Mouse (Mus musculus) forebrain, postnatal 0 days (tissue): ENCODE measurements around the gene Nkx2-3. TPM values are rescaled to one million over a fixed set of nuclear protein-coding genes. Genes with fewer than 3 reads are reported as not detected.

ENCODE experiments used
- ATAC-seq: fragments of 200-750 bp; cut with Nextera tagmentation; 2 replicates; pipeline ENCODE4 v1.8.0; 2017; ENCODE audit warnings: mild to moderate bottlenecking, moderate library complexity
- DNase-seq: peaks from one replicate; pipeline ENCODE4 v3.0.0-alpha.2; 2015
- H3K27ac ChIP-seq: fragments of 300-500 bp; sonication (generic); 2 replicates; pipeline ENCODE4 v1.5.1; 2014; ENCODE audit warnings: low read depth, mild to moderate bottlenecking, antibody characterized with exemption, low read length, moderate library complexity, mixed read lengths
- H3K27me3 ChIP-seq: fragments of 300-500 bp; sonication (generic); 2 replicates; pipeline ENCODE4 v1.6.1; 2014; ENCODE audit warnings: mild to moderate bottlenecking, low read length, mixed read lengths; ENCODE audit not compliant: insufficient read depth
- H3K36me3 ChIP-seq: fragments of 300-500 bp; sonication (generic); 2 replicates; pipeline ENCODE4 v1.6.1; 2014; ENCODE audit warnings: mild to moderate bottlenecking, moderate library complexity; ENCODE audit not compliant: insufficient read depth
- H3K4me1 ChIP-seq: fragments of 300-500 bp; sonication (generic); 2 replicates; pipeline ENCODE4 v1.6.1; 2014; ENCODE audit warnings: antibody characterized with exemption; ENCODE audit not compliant: insufficient read depth
- H3K4me2 ChIP-seq: fragments of 300-500 bp; sonication (generic); 2 replicates; pipeline ENCODE4 v1.6.1; 2014; ENCODE audit warnings: low read depth, mild to moderate bottlenecking, moderate library complexity
- H3K4me3 ChIP-seq: fragments of 300-500 bp; sonication (generic); 2 replicates; pipeline ENCODE4 v1.5.1; 2014; ENCODE audit warnings: low read depth, low read length, mixed read lengths
- H3K9ac ChIP-seq: fragments of 300-500 bp; sonication (generic); 2 replicates; pipeline ENCODE4 v1.6.1; 2014; ENCODE audit warnings: mild to moderate bottlenecking
- H3K9me3 ChIP-seq: fragments of 300-500 bp; sonication (generic); 2 replicates; pipeline ENCODE4 v1.6.1; 2016; ENCODE audit warnings: low read length
- CTCF ChIP-seq: sonication (generic); IDR thresholded peaks from 2 replicates; pipeline ENCODE4 v1.5.1; 2016; ENCODE audit warnings: antibody characterized with exemption, control low read depth, low read depth
- WGBS: fragments of 180-500 bp; shearing (Covaris S2); extraction: QIAGEN DNeasy Blood & Tissue Kit; methylation state at CpG from one replicate; pipeline ENCODE4 v1.1.7; 2014; 5-methylcytosine and 5-hydroxymethylcytosine counted together
- polyA plus RNA-seq: library from polyadenylated mRNA; unstranded; fragments of >200 nt; fragmentation: Nextera tagmentation; extraction: Ambion mirVana; gene quantifications from 2 replicates; pipeline ENCODE4 v1.2.1, GENCODE M21; 2015
- total RNA-seq: library from RNA; depleted of rRNA; stranded (reverse); fragments of >200 nt; gene quantifications from 2 replicates; pipeline ENCODE4 v1.2.3, GENCODE M21; 2014

Nkx2-3 gene
- total and polyA plus RNA-seq, 2 experiments from 2014 or later: 0.67 to 1.6 TPM

- TF ChIP-seq CTCF: no peak
- no peaks in the 10 kb centered on the region for H3K36me3 ChIP-seq
- no peaks in the 10 kb centered on the region for H3K4me1 ChIP-seq
- ATAC-seq (no peak), DNase-seq (no peak)
- no peaks in the 10 kb centered on the region for H3K9me3 ChIP-seq
- 1% methylated on average over 27 of the region's 27 CpGs for WGBS
- no peak overlapping the region for H3K9ac ChIP-seq
- no peak overlapping the region for H3K4me2 ChIP-seq
- H3K4me3 ChIP-seq: no peak overlapping the region
- no peak overlapping the region for H3K27ac ChIP-seq
- peaks cover 99% of the 10 kb centered on the region for H3K27me3 ChIP-seq
These were observed 12.2 kb upstream of the Nkx2-3 start for GRCm38 (mm10) chr19:43599776-43600544.

- Histone ChIP-seq H3K4me1 (no peaks in the 10 kb centered on the region), H3K36me3 (no peaks in the 10 kb centered on the region), H3K9me3 (no peaks in the 10 kb centered on the region), H3K4me3 (no peak overlapping the region), H3K4me2 (no peak overlapping the region), H3K27ac (no peak overlapping the region), H3K9ac (no peak overlapping the region), H3K27me3 (peaks cover 99% of the 10 kb centered on the region)
- 1% methylated on average over 33 of the region's 33 CpGs for WGBS
- ATAC-seq (no peak), DNase-seq (no peak)
- TF ChIP-seq CTCF: no peak
These were observed 11.4 kb upstream of the Nkx2-3 start for GRCm38 (mm10) chr19:43600545-43601331.

- H3K4me1 ChIP-seq: no peaks in the 10 kb centered on the region
- DNase-seq (no peak), ATAC-seq (no peak)
- H3K27me3 ChIP-seq: peaks cover 99% of the 10 kb centered on the region
- H3K9ac ChIP-seq: no peak overlapping the region
- H3K4me2 ChIP-seq: no peak overlapping the region
- no peaks in the 10 kb centered on the region for H3K36me3 ChIP-seq
- no peak overlapping the region for H3K4me3 ChIP-seq
- TF ChIP-seq CTCF: no peak
- no peak overlapping the region for H3K27ac ChIP-seq
- H3K9me3 ChIP-seq: no peaks in the 10 kb centered on the region
- 2% methylated on average over 27 of the region's 27 CpGs for WGBS
These were observed 10.7 kb upstream of the Nkx2-3 start for GRCm38 (mm10) chr19:43601440-43601839.

- Histone ChIP-seq H3K4me3 (no peak overlapping the region), H3K27me3 (peaks cover 99% of the 10 kb centered on the region), H3K4me2 (no peak overlapping the region), H3K36me3 (no peaks in the 10 kb centered on the region), H3K4me1 (no peaks in the 10 kb centered on the region), H3K27ac (no peak overlapping the region), H3K9ac (no peak overlapping the region), H3K9me3 (no peaks in the 10 kb centered on the region)
- no peak for TF ChIP-seq CTCF
- DNase-seq (no peak), ATAC-seq (no peak)
- WGBS: 2% methylated on average over 12 of the region's 12 CpGs
These were observed 10.0 kb upstream of the Nkx2-3 start for GRCm38 (mm10) chr19:43601996-43602590.

- DNase-seq (no peak), ATAC-seq (no peak)
- 6% methylated on average over 5 of the region's 5 CpGs for WGBS
- H3K27ac ChIP-seq: no peak overlapping the region
- no peaks in the 10 kb centered on the region for H3K4me1 ChIP-seq
- H3K9ac ChIP-seq: no peak overlapping the region
- no peaks in the 10 kb centered on the region for H3K9me3 ChIP-seq
- H3K27me3 ChIP-seq: peaks cover 91% of the 10 kb centered on the region
- no peaks in the 10 kb centered on the region for H3K36me3 ChIP-seq
- TF ChIP-seq CTCF: no peak
- H3K4me2 ChIP-seq: no peak overlapping the region
- no peak overlapping the region for H3K4me3 ChIP-seq
These were observed 8.6 kb upstream of the Nkx2-3 start for GRCm38 (mm10) chr19:43603521-43603920.

- Histone ChIP-seq H3K4me1 (no peaks in the 10 kb centered on the region), H3K4me3 (no peak overlapping the region), H3K27ac (no peak overlapping the region), H3K9me3 (no peaks in the 10 kb centered on the region), H3K36me3 (no peaks in the 10 kb centered on the region), H3K27me3 (peaks cover 87% of the 10 kb centered on the region), H3K4me2 (no peak overlapping the region), H3K9ac (no peak overlapping the region)
- 6% methylated on average over 7 of the region's 7 CpGs for WGBS
- DNase-seq (no peak), ATAC-seq (no peak)
- no peak for TF ChIP-seq CTCF
These were observed 7.5 kb upstream of the Nkx2-3 start for GRCm38 (mm10) chr19:43604492-43605120.
